Mouse (Mus musculus) heart, embryonic 11.5 days (tissue): ENCODE measurements around the gene Rap1a. TPM values are rescaled to one million over a fixed set of nuclear protein-coding genes. Genes with fewer than 3 reads are reported as not detected.
"Not testable (repeated sequence)": the region's sequence is repeated elsewhere in the genome, so short reads cannot be mapped to it uniquely, and the experiment has no call there.

Experiments used
- ATAC-seq: fragments of 200-750 bp; cut with Nextera tagmentation; replicated peaks from 2 replicates; pipeline ENCODE4 v1.8.0; 2017; ENCODE audit warnings: moderate library complexity; ENCODE audit not compliant: insufficient number of reproducible peaks, low FRiP score, low TSS enrichment
- H3K27ac ChIP-seq: fragments of 300-500 bp; sonication (generic); 2 replicates; pipeline ENCODE4 v1.5.1; 2014; ENCODE audit warnings: mild to moderate bottlenecking, low read depth, low read length
- H3K27me3 ChIP-seq: fragments of 300-500 bp; sonication (generic); 2 replicates; pipeline ENCODE4 v1.6.1; 2014; ENCODE audit warnings: mild to moderate bottlenecking, low read length, mixed read lengths; ENCODE audit not compliant: control insufficient read depth, insufficient read depth
- H3K36me3 ChIP-seq: fragments of 300-500 bp; sonication (generic); 2 replicates; pipeline ENCODE4 v1.6.1; 2014; ENCODE audit warnings: mild to moderate bottlenecking, low read length, moderate library complexity, mixed read lengths; ENCODE audit not compliant: control insufficient read depth, insufficient read depth
- H3K4me1 ChIP-seq: fragments of 300-500 bp; sonication (generic); 2 replicates; pipeline ENCODE4 v1.6.1; 2014; ENCODE audit warnings: low read length; ENCODE audit not compliant: control insufficient read depth, insufficient read depth
- H3K4me2 ChIP-seq: fragments of 300-500 bp; sonication (generic); 2 replicates; pipeline ENCODE4 v1.6.1; 2014; ENCODE audit warnings: mild to moderate bottlenecking, moderate library complexity
- H3K4me3 ChIP-seq: fragments of 300-500 bp; sonication (generic); 2 replicates; pipeline ENCODE4 v1.5.1; 2014; ENCODE audit warnings: low read depth, low read length
- H3K9ac ChIP-seq: fragments of 300-500 bp; sonication (generic); 2 replicates; pipeline ENCODE4 v1.6.1; 2014; ENCODE audit warnings: mild to moderate bottlenecking, low read depth, low read length, moderate library complexity
- H3K9me3 ChIP-seq: fragments of 300-500 bp; sonication (generic); replicated peaks from 2 replicates; pipeline ENCODE4 v1.6.1; 2016; ENCODE audit warnings: low read length; ENCODE audit not compliant: control insufficient read depth
- WGBS: fragments of 180-500 bp; shearing (Covaris S2); extraction: QIAGEN DNeasy Blood & Tissue Kit; methylation state at CpG from one replicate; pipeline ENCODE4 v1.1.7; 2014; ENCODE audit not compliant: insufficient replicate concordance; 5-methylcytosine and 5-hydroxymethylcytosine counted together
- polyA plus RNA-seq: library from polyadenylated mRNA; unstranded; fragments of >200 nt; fragmentation: Nextera tagmentation; extraction: Ambion mirVana; gene quantifications from 2 replicates; pipeline ENCODE4 v1.2.1, GENCODE M21; 2014

Rap1a gene
- polyA plus RNA-seq, 1 experiment from 2014 or later, result 77.5 TPM

DNA sequence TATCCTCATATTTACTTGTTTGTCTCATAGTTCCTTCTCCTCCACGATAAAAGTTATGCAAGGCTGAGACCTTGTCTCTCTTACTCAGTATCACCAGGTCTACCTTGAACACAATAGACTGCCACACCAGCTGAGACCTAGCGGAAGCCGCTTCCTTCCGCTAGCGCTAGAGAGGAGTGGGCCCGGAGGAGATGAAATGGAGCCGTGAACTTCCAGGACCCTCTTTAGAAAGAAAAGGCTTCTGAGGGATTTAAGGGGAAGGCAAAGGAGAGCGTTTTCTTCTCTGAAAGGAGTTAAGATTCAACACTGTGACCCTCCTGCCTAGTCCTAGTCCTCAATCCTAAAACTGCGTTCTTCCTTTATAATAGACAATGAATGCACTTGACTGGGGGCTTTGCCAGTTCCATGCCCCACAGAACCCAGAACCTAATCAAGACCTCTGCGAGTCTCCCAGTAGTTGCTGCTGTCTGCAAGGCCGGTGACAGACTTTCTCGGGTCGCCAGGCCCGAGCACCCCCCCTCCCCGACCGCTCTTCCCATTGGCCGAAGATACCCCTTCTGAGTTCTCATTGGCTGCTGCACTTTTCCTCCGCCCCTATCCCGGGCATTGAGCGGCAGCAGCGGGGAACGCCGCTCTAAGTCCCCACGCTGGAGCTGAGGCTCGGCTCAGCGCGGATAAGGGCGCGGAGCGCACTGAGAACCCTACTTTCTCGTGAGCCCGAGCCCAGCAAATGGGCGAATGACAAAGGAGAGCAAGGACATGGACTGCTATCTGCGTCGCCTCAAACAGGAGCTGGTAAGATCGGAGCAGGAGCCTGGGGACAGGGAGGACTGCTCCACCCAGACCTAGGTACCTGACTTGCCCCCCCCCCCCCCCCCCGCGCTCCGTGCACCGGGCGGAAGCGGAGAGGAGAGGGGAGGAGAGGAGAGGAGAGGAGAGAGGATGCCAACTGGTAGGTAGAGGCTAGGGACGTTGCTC is 96.8 kb downstream of the Rap1a start, which contains the start of gene Inka2:
Gene Inka2, plus strand, starts transcription at position 569 of the 978 bp plus-strand sequence.
- Histone ChIP-seq H3K36me3 (no peaks in the 10 kb centered on the region), H3K4me2 (peak within 1 kb of the TSS; percentile 99), H3K4me3 (peak within 1 kb of the TSS; percentile 61), H3K27me3 (peaks cover 9% of the 10 kb centered on the region; the same call in 1 of the 2 replicates), H3K4me1 (peaks cover 33% of the 10 kb centered on the region), H3K27ac (peak within 1 kb of the TSS; percentile 22), H3K9ac (peak within 1 kb of the TSS; percentile 73), H3K9me3 (no peaks in the 10 kb centered on the region)
- ATAC-seq, result peak; percentile 93
- WGBS, result 3% methylated on average over 38 of the region's 43 CpGs

DNA sequence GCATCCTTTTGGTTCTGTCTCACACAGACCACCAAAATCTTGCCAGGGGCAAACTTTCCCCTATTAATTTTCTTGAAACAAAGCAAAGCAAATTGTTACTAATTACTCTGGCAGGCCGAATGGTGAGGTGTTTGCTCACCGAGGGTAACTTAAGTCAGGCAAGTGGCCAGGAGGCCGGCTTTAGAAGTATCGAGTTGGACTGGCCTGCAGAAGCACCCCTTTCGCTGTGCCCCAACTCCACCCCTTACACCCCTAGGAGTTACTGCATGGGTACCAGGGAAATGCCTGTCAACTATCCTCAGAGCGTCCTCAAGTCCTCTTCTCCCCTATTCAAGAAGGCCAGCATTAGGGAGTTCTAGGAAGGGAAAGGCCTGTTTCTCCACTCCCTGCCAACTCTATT is 97.6 kb downstream of the Rap1a start:
- H3K9me3 ChIP-seq, result no peaks in the 10 kb centered on the region
- no peak overlapping the region for H3K9ac ChIP-seq
- peaks cover 40% of the 10 kb centered on the region for H3K4me1 ChIP-seq
- H3K36me3 ChIP-seq, result no peaks in the 10 kb centered on the region
- H3K27ac ChIP-seq, result no peak overlapping the region
- no peak overlapping the region for H3K4me3 ChIP-seq
- peaks cover 9% of the 10 kb centered on the region; the same call in 1 of the 2 replicates for H3K27me3 ChIP-seq
- ATAC-seq, result no peak
- 0 out of 2 replicates have a peak overlapping the region, but pooled peaks have one; percentile 22 for H3K4me2 ChIP-seq
- 56% methylated on average over 6 of the region's 6 CpGs for WGBS

DNA sequence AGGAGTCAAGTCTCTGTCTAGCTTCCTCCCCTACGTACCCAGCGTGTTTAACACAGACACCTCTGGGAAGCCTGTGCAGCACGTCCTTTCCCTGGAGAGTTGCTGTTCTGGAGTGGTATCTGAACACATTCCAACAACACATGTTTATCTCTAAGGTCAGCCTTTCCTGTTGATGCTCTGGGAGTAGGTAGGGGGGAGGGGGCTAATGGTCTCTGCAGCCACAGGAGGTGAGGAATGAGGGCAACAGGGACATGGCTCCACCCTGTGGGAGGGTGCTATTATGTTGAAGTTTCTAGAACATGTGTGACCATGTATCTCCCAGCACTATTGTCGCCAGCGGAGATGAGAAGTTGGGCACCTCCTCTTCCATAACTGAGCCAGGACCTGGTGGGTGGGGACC is 99.7 kb downstream of the Rap1a start:
- no peaks in the 10 kb centered on the region for H3K9me3 ChIP-seq
- H3K27me3 ChIP-seq, result peaks cover 6% of the 10 kb centered on the region; the same call in 1 of the 2 replicates
- H3K36me3 ChIP-seq, result no peaks in the 10 kb centered on the region
- 0 out of 2 replicates have a peak overlapping the region, but pooled peaks have one; percentile 29 for H3K9ac ChIP-seq
- no peak overlapping the region for H3K4me3 ChIP-seq
- H3K4me2 ChIP-seq, result peak overlapping the region; percentile 48
- WGBS, result 18% methylated on average over 5 of the region's 5 CpGs
- H3K4me1 ChIP-seq, result peaks cover 39% of the 10 kb centered on the region
- ATAC-seq, result no peak
- H3K27ac ChIP-seq, result peak overlapping the region; percentile 60; the same call in 1 of the 2 replicates

DNA sequence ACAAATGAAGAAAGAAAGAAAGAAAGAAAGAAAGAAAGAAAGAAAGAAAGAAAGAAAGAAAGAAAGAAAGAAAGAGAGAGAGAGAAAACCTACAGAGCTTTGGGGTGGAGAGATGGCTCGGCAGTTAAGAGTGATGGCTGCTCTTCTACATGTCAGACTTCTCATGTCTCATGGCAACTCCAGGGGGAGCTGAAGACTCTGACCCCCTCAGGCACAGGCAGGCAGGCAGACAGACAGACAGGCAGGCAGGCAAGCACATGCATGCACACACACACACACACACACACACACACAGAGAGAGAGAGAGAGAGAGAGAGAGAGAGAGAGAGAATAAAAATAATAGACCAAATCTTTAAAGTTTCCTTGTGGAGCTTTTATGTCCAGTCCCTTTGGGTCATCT is 100.3 kb downstream of the Rap1a start:
- H3K36me3 ChIP-seq, ATAC-seq, H3K9me3 ChIP-seq, H3K27ac ChIP-seq, H3K27me3 ChIP-seq, H3K4me3 ChIP-seq: not testable (repeated sequence)
- 29% methylated on average over 1 of the region's 1 CpGs for WGBS
- Histone ChIP-seq H3K9ac (0 out of 2 replicates have a peak overlapping the region, but pooled peaks have one; percentile 29), H3K4me1 (peaks cover 37% of the 10 kb centered on the region), H3K4me2 (peak overlapping the region; percentile 48)

DNA sequence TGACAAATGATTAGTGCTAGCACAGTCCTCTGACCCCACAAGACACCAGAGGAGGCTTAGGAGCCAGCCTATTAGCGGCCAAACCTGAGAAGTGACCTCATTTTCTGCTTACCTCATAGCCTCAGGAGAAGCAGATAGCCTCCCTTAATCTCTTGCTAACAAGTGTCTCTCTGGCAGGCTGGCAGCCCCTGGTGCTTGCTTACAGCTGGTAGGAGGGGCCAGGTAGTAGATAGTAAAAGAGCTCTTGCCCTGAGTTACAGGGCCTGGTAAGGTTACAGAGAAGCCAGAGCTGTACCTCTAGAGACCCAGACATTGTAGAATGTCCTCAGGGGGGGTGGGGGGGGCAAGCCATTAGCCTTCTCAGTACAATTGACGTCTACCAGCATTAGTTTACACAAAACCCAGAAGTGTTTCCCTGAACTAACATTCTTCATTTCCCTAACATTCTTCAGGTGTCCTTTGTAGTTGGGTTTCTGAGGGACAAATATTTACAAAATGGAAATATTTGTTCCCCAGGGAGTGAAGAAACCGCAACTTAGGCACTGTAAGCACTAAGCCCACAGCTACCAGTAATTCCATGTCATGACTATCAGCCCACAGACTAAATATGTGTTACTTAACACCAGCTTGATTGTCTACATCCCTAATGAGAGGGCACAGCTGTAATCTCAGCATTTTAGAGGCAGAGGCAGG is 101.7 kb downstream of the Rap1a start:
- 0 out of 2 replicates have a peak, but pooled peaks cover 2% of the 10 kb centered on the region for H3K27me3 ChIP-seq
- ATAC-seq, result peak; percentile 52
- H3K9ac ChIP-seq, result no peak overlapping the region
- WGBS, result 34% methylated on average over 3 of the region's 3 CpGs
- no peaks in the 10 kb centered on the region for H3K9me3 ChIP-seq
- no peak overlapping the region for H3K4me2 ChIP-seq
- H3K36me3 ChIP-seq, result no peaks in the 10 kb centered on the region
- H3K27ac ChIP-seq, result peak overlapping the region; percentile 36; the same call in 1 of the 2 replicates
- no peak overlapping the region for H3K4me3 ChIP-seq
- peaks cover 40% of the 10 kb centered on the region for H3K4me1 ChIP-seq

DNA sequence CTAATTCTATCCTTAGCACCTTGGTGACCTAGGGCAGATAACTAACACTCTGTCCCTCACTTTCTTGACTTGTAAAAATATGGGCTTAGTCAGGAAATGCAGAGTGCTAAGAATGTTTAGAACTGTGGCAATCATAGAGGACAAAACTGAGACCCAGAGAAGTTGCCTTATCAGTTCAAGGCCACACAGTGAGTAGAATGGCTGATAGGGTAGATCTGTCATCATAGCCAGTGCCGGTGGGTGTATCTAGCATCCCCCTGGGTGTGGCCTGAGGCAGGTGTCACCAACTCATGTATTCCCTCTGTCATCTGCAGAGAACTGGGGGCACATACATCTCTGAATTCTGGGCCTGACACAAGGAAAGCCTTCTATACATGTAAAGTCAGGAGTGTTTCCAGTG is 102.8 kb downstream of the Rap1a start:
- Histone ChIP-seq H3K9ac (no peak overlapping the region), H3K9me3 (no peaks in the 10 kb centered on the region), H3K4me1 (peaks cover 37% of the 10 kb centered on the region), H3K27ac (no peak overlapping the region), H3K4me3 (no peak overlapping the region), H3K4me2 (no peak overlapping the region), H3K36me3 (no peaks in the 10 kb centered on the region), H3K27me3 (peaks cover 8% of the 10 kb centered on the region; the same call in 1 of the 2 replicates)
- no peak for ATAC-seq
- 38% methylated on average over 1 of the region's 1 CpGs for WGBS

DNA sequence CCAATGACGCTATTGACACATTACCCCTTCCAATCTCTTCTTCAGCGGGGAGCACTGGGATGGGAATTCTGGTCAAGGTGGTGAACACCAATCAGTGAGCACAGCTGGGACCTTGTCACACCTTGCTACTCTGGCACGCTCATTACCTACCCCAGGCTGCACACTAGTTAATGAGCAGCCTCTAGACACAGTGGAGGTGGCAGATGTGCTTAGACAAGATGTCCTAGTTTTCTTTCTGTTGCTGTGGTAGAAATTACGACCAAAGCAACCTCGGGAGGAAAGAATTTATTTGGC is 104.0 kb downstream of the Rap1a start:
- peaks cover 37% of the 10 kb centered on the region for H3K4me1 ChIP-seq
- peaks cover 11% of the 10 kb centered on the region; the same call in 1 of the 2 replicates for H3K27me3 ChIP-seq
- WGBS, result 69% methylated on average over 5 of the region's 5 CpGs
- H3K4me2 ChIP-seq, result no peak overlapping the region
- ATAC-seq, result no peak
- H3K9ac ChIP-seq, result no peak overlapping the region
- no peaks in the 10 kb centered on the region for H3K9me3 ChIP-seq
- no peak overlapping the region for H3K27ac ChIP-seq
- H3K36me3 ChIP-seq, result no peaks in the 10 kb centered on the region
- H3K4me3 ChIP-seq, result no peak overlapping the region

DNA sequence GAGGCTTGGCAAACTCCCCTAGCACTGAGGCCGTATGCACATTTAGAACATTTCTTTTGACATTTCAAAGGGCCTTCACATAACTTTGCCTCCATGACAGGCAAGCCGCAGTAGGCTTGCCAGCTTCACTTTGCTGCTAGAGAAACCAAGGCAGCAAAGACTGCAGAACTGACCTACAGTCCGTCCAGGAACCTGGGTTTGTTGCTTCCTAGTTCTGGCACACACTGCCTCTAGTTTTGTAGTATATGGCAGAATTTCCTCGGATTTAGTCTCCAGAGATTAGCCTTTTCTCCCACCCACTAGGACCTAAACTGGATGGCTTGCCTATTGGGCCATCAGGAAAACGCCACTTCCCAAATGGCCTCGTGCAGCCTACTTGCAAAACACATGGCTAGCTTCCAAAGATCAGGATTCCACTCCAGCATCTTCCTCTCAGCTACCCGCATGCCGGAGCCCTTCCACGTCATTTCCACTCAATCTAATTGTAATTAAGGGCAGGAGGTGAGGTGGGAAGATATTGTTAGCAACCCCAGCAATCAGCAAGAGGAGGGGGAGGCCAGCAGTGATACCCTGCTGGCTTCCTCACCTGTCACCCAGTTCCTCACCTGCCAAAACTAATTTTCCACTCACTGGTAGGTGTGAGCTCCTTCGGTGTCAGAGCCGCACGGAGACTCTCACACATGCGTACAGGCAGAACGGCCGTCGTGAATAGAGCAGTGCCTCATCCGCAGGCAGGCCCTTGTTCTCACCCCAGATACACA is 104.6 kb downstream of the Rap1a start:
- peak overlapping the region; percentile 92 for H3K27ac ChIP-seq
- H3K9me3 ChIP-seq, result no peaks in the 10 kb centered on the region
- no peak overlapping the region for H3K4me3 ChIP-seq
- H3K9ac ChIP-seq, result peak overlapping the region; percentile 25; the same call in 1 of the 2 replicates
- peaks cover 34% of the 10 kb centered on the region for H3K4me1 ChIP-seq
- H3K27me3 ChIP-seq, result peaks cover 11% of the 10 kb centered on the region; the same call in 1 of the 2 replicates
- ATAC-seq, result no peak
- WGBS, result 60% methylated on average over 17 of the region's 17 CpGs
- no peaks in the 10 kb centered on the region for H3K36me3 ChIP-seq
- H3K4me2 ChIP-seq, result peak overlapping the region; percentile 51
